Mouse (Mus musculus) liver, embryonic 16.5 days (tissue): ENCODE results near the gene Camk2n1. TPM values are rescaled to one million over a fixed set of nuclear protein-coding genes. Genes with fewer than 3 reads are reported as not detected.

Experiments used
- ATAC-seq: fragments of 200-750 bp; cut with Nextera tagmentation; 2 replicates; pipeline ENCODE4 v1.8.0; 2017; ENCODE audit warnings: low read depth, mild to moderate bottlenecking, moderate number of reproducible peaks, moderate library complexity
- H3K27ac ChIP-seq: fragments of 300-500 bp; sonication (generic); 2 replicates; pipeline ENCODE4 v1.5.1; 2014; ENCODE audit warnings: mild to moderate bottlenecking, low read length
- H3K27me3 ChIP-seq: fragments of 300-500 bp; sonication (generic); 2 replicates; pipeline ENCODE4 v1.6.1; 2014; ENCODE audit warnings: low read depth, low read length, mixed read lengths; ENCODE audit not compliant: control insufficient read depth, insufficient read depth
- H3K36me3 ChIP-seq: fragments of 300-500 bp; sonication (generic); 2 replicates; pipeline ENCODE4 v1.6.1; 2014; ENCODE audit warnings: mild to moderate bottlenecking; ENCODE audit not compliant: control insufficient read depth, insufficient read depth
- H3K4me1 ChIP-seq: fragments of 300-500 bp; sonication (generic); 2 replicates; pipeline ENCODE4 v1.6.1; 2014; ENCODE audit warnings: low read depth, low read length, mixed read lengths; ENCODE audit not compliant: control insufficient read depth
- H3K4me2 ChIP-seq: fragments of 300-500 bp; sonication (generic); 2 replicates; pipeline ENCODE4 v1.6.1; 2014; ENCODE audit warnings: low read depth, low read length, mixed read lengths
- H3K4me3 ChIP-seq: fragments of 300-500 bp; sonication (generic); 2 replicates; pipeline ENCODE4 v1.5.1; 2014; ENCODE audit warnings: low read depth, mild to moderate bottlenecking, low read length
- H3K9ac ChIP-seq: fragments of 300-500 bp; sonication (generic); 2 replicates; pipeline ENCODE4 v1.6.1; 2014; ENCODE audit warnings: low read depth, low read length
- H3K9me3 ChIP-seq: fragments of 300-500 bp; sonication (generic); replicated peaks from 2 replicates; pipeline ENCODE4 v1.6.1; 2016; ENCODE audit warnings: low read length; ENCODE audit not compliant: control insufficient read depth
- WGBS: fragments of 180-500 bp; shearing (Covaris S2); extraction: QIAGEN DNeasy Blood & Tissue Kit; methylation state at CpG from one replicate; pipeline ENCODE4 v1.1.7; 2014; ENCODE audit not compliant: insufficient replicate concordance; 5-methylcytosine and 5-hydroxymethylcytosine counted together
- polyA plus RNA-seq: library from polyadenylated mRNA; unstranded; fragments of >200 nt; fragmentation: Nextera tagmentation; extraction: Ambion mirVana; gene quantifications from 2 replicates; pipeline ENCODE4 v1.2.1, GENCODE M21; 2015

Camk2n1 gene
- polyA plus RNA-seq, 1 experiment from 2014 or later: 1.6 TPM

- Histone ChIP-seq H3K4me1 (peaks cover 11% of the 10 kb centered on the region), H3K9ac (no peak overlapping the region), H3K27ac (no peak overlapping the region), H3K4me3 (no peak overlapping the region), H3K9me3 (no peaks in the 10 kb centered on the region), H3K27me3 (no peaks in the 10 kb centered on the region), H3K4me2 (no peak overlapping the region), H3K36me3 (peaks cover 13% of the 10 kb centered on the region)
- no peak for ATAC-seq
- 47% methylated on average over 3 of the region's 3 CpGs for WGBS
Measured at GRCm38 (mm10) chr4:138440062-138440461, 14.1 kb upstream of the Camk2n1 start.

- Histone ChIP-seq H3K4me1 (no peaks in the 10 kb centered on the region; the same call in 1 of the 2 replicates), H3K27me3 (peaks cover 13% of the 10 kb centered on the region; the same call in 1 of the 2 replicates), H3K9me3 (no peaks in the 10 kb centered on the region), H3K4me3 (no peak overlapping the region), H3K27ac (no peak overlapping the region), H3K36me3 (no peaks in the 10 kb centered on the region), H3K9ac (no peak overlapping the region), H3K4me2 (no peak overlapping the region)
- no peak for ATAC-seq
- WGBS: 24% methylated on average over 5 of the region's 5 CpGs
Measured at GRCm38 (mm10) chr4:138444941-138445340, 9.2 kb upstream of the Camk2n1 start.

DNA sequence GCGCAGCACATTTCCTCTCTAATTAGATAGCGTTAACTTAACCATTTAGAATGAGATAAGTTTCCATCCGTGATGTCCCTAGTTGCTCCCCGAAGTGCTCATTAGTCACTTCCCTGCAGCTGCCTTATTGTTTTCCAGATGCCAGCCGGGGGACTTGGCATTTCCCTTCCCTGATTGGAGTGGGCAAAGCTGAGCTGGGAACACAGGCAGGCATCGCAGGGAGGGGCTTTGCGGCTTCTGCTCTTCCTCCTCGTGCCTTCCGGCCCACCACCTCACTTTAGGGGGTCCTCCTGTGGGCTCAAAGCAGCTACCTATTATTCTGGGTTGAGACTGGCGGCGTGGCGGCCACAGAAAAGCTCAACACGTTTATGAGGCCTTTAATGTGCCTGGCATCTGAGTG is 7.1 kb upstream of the Camk2n1 start:
- 15% methylated on average over 13 of the region's 13 CpGs for WGBS
- no peak for ATAC-seq
- peaks cover 20% of the 10 kb centered on the region for H3K27me3 ChIP-seq

DNA sequence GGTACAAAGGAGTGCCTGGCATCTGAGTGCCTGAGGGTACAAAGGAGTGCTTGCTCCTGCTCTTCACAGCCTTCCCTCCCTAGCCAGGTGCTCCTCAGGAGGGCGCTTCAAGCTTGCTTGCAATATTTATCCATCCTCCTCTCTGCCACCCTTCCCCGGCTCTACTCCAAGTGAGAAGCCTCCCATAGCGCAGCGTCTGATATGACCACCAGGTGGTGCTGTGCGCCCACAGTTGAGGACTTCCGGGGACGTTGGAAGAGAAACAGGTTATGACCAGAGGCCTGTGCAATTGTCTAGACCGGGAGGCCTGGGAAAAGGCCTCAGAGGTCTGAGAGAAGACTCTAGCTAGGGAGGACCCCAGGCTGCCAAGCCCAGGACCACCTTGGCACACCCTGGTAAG is 6.7 kb upstream of the Camk2n1 start:
- peak; percentile 60 for ATAC-seq
- Histone ChIP-seq H3K36me3 (no peaks in the 10 kb centered on the region), H3K27me3 (peaks cover 24% of the 10 kb centered on the region), H3K4me2 (no peak overlapping the region), H3K9ac (no peak overlapping the region), H3K27ac (no peak overlapping the region), H3K9me3 (no peaks in the 10 kb centered on the region), H3K4me1 (no peaks in the 10 kb centered on the region; the same call in 1 of the 2 replicates), H3K4me3 (no peak overlapping the region)
- 3% methylated on average over 8 of the region's 8 CpGs for WGBS

More for the DNA sequence above, 7.1 kb upstream of the Camk2n1 start:
- Histone ChIP-seq H3K9ac (no peak overlapping the region), H3K4me3 (no peak overlapping the region), H3K27ac (no peak overlapping the region), H3K4me2 (no peak overlapping the region), H3K36me3 (no peaks in the 10 kb centered on the region), H3K9me3 (no peaks in the 10 kb centered on the region), H3K4me1 (no peaks in the 10 kb centered on the region; the same call in 1 of the 2 replicates)

DNA sequence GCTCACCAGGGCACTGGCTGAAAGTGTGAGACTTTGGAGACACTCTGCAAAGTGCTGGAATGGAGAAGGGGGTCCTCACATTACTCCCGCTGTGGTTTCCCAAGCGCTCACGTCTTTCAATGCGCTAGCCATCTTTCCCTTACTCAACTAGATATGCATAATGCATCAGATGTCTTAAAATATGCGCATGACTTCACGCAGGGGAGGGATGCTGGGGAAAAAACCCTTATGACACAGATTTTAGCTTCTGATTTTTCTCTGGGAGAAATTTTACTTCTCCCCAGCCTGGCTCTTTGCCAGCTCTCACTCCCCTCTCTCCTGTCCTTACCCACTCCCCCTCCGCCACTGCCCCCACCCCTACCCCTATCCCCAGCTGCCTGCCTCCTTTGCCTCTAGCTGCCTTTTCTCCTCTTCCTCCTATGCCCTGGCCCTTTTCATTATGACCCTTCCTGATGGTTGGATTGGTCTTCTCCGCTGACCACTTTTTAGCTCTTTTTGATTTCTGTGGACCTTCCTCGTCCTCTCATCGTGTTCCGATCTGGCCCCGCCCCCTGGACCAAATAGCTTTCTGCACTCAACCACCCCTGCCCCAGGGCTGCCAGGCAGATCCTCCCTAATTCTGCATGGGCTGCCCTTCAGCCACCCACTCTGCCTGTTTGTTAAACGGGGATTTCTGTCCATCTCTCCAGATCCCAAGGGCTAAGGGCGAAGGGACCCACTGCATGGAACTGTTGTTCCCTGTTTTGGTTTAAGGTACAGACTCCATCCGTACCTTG is 6.1 kb upstream of the Camk2n1 start:
- Histone ChIP-seq H3K4me2 (no peak overlapping the region), H3K27me3 (peaks cover 30% of the 10 kb centered on the region), H3K9ac (no peak overlapping the region), H3K4me1 (no peaks in the 10 kb centered on the region; the same call in 1 of the 2 replicates), H3K9me3 (no peaks in the 10 kb centered on the region), H3K4me3 (no peak overlapping the region), H3K27ac (no peak overlapping the region), H3K36me3 (no peaks in the 10 kb centered on the region)
- no peak for ATAC-seq
- 43% methylated on average over 15 of the region's 15 CpGs for WGBS

DNA sequence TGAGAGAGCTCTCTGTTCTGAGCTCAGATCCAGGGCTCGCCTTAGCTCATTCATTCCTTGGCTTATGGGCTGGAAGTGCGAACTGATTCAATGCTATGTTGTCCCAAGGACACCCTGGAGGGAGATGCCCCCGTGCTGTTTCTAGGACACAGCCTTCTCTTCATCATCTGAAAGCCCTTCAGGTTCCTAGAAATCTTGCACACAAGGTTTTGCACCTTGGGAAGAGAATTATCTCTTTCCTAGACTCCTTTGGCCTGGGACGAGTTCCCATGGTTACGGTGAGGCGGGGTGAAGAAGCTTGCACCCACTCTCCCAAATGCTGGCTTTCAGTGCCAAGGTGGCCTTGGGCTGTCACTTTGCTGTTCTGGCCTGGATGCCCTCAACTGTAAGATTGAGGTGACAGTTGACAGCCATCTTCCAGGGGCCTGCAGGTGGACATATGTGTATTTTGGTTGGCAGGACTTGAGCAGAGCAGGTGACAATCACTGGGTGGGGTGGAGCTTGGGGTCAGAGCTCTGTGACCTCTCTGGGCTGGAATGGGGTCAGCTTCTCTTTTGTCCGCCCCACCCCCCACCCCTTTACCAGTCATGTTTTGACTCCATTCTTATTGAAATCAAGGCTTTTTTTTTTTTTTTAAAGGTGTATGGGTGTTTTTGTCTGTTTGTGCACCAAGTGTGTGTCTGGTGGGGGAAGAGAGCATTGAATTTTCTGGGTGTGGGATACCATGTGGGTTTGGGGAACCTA is 5.1 kb upstream of the Camk2n1 start:
- Histone ChIP-seq H3K27ac (no peak overlapping the region), H3K9ac (no peak overlapping the region), H3K27me3 (peaks cover 40% of the 10 kb centered on the region), H3K4me3 (no peak overlapping the region), H3K9me3 (no peaks in the 10 kb centered on the region), H3K4me2 (no peak overlapping the region), H3K36me3 (no peaks in the 10 kb centered on the region), H3K4me1 (peaks cover 4% of the 10 kb centered on the region)
- ATAC-seq: no peak
- WGBS: 48% methylated on average over 7 of the region's 7 CpGs

DNA sequence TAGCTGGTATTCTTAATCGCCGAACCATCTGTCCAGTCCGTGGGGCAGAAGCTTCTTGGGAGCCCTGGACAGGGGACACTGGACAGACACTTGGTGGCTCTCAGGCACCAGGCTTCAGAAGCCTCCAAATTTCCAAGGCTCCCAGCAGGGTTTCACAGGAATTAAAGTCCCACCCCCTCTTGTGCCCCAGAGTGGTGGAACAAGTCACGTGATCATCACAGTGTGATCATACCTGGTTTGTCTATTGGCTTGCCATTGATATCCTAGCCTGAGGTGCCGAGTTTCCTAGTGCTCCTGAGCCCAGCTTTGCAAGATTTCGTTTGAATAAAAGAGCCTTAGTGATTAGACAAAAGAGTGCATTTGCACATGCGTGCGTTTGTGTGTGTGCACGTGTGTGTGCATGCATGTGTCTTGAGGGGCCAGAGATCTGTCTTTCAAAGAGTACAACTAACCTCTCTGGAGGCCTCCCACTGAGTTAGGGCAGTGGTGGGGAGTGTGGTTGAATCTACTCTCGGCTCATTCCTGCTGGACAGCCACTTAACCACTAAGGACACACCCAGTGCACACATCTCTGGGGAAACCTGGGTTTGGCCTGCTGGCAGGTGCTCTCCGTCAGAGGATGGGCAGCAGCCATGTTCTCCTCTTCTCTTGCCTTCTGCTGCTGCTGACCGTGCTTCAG is 4.3 kb upstream of the Camk2n1 start:
- Histone ChIP-seq H3K4me1 (peaks cover 4% of the 10 kb centered on the region), H3K9me3 (no peaks in the 10 kb centered on the region), H3K4me3 (no peak overlapping the region), H3K9ac (no peak overlapping the region), H3K27me3 (peaks cover 48% of the 10 kb centered on the region), H3K36me3 (no peaks in the 10 kb centered on the region), H3K27ac (no peak overlapping the region), H3K4me2 (no peak overlapping the region)
- no peak for ATAC-seq
- WGBS: 49% methylated on average over 12 of the region's 12 CpGs

DNA sequence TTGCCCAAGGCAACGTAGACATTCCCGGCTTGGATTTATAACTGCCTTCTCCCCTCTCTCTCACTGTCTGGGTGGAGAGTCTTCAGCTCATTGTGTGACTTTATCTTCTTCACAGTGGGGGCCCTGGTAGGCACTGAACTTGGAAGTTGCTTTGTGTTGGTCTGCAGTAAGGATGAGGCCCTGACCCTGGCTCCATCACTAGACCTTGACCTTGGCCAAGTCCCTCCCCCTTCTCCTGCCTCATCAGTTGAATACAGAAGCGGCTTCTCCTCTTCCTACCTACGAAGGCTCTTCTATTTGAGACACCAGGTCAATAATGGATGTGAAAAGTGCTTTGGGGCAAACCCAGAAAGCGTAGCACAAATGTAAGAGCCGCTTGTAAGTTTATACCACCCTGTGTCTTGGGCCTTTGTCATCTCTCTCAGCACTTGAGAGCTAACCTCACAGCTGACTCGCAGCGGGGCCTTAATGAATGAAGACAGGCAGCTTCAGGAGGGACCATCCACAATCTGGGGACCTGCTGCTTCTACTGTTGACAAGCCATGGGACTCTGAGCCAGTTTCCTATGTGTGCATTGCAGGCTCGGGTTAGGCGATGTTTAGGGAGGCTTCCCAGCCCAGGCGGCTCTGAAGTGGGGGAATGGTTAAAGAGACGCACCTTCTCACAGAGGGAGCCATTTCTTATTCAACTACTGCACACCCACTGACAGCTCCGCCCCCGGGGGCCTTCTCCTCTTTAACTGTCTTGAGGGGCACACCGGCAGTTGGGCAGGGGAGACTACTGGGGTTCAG is 1.6 kb upstream of the Camk2n1 start:
- Histone ChIP-seq H3K9me3 (no peaks in the 10 kb centered on the region), H3K4me1 (peaks cover 4% of the 10 kb centered on the region), H3K4me2 (no peak overlapping the region), H3K27ac (no peak overlapping the region), H3K36me3 (no peaks in the 10 kb centered on the region), H3K9ac (no peak overlapping the region), H3K4me3 (no peak overlapping the region), H3K27me3 (peaks cover 65% of the 10 kb centered on the region)
- no peak for ATAC-seq
- WGBS: 24% methylated on average over 15 of the region's 15 CpGs
